Mouse (Mus musculus) adrenal gland, adult 2 months (tissue): ENCODE results near the gene Atp6ap1. TPM values are rescaled to one million over a fixed set of nuclear protein-coding genes. Genes with fewer than 3 reads are reported as not detected.

Experiments used
- DNase-seq: peaks from one replicate; pipeline ENCODE4 v3.0.0; 2021
- microRNA-seq, 2 experiments: library from miRNA; unstranded; fragments of <30 nt; microRNA quantifications; one replicate each; pipeline ENCODE4 v1.2.0; 2021
- polyA plus RNA-seq: library from polyadenylated mRNA; depleted of rRNA; stranded (reverse); fragments of >200 nt; gene quantifications from 2 replicates; pipeline ENCODE4 v1.2.3, GENCODE M21; 2012; rRNA removed
- total RNA-seq, 2 experiments: library from RNA; stranded (reverse); gene quantifications; 2 replicates each; pipeline ENCODE4 v1.2.3; 2021

The Atp6ap1 gene
- total and polyA plus RNA-seq, 3 experiments, result 262 to 481 (median 281) TPM

DNA sequence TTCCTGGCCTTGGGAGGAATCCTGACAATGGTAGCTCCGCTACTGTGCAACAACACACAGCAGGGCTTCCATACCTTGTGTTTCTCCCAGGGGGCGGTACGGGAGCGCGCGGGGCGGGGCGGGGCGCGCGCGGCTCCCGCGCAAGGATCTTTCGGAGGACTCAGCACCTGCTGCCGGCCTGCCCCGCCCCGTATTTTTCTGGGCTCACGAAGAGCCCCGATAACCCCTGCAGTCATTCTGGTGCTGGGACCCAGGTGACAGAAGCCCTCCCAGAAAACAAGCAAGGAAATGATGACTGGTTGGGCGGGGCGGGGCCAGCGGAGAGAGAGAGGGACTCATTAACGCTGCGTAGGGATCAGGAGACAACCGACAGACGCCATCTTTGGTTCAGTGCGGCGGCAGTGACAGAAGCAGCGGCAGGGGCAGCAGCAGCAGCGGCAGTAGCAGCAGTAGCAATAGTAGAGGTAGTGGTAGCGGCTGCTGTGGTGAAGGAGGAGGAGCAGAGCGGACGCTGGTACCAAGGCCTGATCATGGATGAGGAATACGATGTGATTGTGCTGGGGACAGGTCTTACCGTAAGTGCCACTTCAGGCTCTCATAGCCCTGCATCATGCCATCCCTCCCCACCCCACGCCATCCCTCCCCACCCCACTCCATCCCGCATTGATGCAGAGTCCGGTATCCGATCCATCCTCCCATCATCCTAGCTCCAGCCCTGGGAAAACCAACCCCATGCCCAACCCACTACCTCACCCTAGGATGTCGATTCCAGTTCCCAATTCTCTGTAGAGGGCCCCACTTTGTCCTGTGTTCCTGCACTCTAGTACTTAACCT, 8.2 kb downstream of the Atp6ap1 start, which contains the start of gene Gdi1:
TSS of gene Gdi1 (plus strand) at position 132 of the 834 bp plus-strand sequence.
- peak; percentile 79 for DNase-seq

DNA sequence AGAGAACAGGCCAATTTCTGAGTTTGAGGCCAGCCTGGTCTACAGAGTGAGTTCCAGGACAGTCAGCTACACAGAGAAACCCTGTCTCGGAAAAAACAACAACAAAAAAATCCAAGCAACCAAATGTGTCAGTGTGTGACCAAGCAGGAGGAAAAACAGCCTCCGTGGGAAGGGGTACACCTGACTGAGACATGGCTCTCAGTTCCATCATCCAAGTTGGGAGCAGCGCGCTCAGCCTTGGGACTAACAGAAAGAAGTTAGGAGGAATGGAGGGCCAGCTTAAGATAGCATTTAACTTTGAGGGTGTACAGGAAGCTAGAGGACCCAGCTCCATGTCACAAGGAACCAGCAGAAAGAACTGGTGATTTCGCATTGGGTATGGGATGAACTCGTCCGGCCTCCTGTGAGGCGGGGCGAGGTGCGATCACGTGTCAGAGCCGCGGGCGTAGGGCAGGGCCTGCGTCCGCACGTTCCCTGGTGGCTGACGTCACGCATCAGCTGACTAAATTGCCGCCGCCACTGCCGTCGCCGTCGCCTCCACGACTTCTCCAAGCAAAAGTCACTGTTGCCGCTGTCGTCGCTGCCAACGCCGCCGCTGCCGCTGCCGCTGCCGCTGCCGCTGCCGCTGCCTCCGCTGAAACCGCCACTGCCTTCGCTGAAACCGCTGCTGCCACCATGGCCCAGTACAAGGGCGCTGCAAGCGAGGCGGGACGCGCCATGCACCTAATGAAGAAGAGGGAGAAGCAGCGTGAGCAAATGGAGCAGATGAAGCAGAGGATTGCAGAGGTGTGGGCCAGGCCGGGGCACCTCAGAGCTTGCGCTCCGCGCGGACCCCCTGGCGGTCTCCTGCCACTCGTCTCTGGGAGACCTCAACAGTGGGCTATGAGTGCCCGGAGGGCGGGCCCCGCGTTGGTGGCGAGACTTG, 15.9 kb downstream of the Atp6ap1 start, which contains the start of gene Fam50a:
TSS of gene Fam50a (plus strand) at position 494 of the 925 bp plus-strand sequence.
- DNase-seq, result peak; percentile 91

DNA sequence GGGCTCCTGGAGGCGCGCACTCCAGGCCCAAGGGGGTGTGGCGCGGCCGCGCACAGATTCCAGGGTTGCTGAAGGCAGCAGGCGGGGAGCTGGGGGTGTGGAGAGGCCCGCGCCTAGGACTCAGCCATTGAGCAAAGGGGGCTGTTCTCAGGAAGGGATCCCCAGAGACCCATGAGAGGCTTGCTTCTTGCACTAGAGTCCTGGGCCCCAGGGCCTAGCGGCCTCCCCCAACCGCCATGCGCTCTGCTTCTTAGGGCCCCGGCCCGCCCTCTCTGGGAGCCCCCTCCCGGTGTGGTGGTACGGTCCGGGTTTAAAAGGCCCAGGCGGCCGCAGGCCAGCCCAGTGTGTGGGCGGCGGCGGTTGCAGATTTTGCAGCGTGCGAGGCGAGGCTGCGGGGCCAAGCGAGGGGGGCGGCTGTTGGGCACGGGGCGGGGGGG, 31.8 kb downstream of the Atp6ap1 start, which contains the start of gene Plxna3:
TSS of gene Plxna3 (plus strand) at position 342 of the 437 bp plus-strand sequence.
- DNase-seq, result peak; percentile 86

DNA sequence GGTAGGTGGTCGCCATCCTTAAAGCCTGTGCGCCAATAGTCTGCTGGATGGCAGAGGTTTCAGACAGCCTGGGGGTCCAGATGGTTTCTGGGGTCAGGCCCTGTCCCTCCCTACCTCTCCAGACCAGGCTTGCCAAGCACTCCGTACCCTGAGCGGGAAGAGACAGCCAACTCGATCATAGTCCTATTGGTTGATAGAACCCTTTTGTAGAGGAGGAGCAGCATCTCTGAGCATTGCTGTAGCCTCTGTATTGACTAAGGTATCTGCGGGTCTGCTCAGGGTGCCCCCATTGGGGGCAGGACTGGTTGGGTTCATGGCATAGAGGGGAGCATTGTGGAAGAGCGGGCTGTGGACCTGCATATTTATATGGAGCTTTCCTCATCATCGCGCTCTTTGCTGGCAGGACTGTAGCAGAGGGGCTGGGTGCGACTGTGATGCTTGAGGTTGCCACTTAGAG, 32.3 kb downstream of the Atp6ap1 start:
- DNase-seq, result no peak

DNA sequence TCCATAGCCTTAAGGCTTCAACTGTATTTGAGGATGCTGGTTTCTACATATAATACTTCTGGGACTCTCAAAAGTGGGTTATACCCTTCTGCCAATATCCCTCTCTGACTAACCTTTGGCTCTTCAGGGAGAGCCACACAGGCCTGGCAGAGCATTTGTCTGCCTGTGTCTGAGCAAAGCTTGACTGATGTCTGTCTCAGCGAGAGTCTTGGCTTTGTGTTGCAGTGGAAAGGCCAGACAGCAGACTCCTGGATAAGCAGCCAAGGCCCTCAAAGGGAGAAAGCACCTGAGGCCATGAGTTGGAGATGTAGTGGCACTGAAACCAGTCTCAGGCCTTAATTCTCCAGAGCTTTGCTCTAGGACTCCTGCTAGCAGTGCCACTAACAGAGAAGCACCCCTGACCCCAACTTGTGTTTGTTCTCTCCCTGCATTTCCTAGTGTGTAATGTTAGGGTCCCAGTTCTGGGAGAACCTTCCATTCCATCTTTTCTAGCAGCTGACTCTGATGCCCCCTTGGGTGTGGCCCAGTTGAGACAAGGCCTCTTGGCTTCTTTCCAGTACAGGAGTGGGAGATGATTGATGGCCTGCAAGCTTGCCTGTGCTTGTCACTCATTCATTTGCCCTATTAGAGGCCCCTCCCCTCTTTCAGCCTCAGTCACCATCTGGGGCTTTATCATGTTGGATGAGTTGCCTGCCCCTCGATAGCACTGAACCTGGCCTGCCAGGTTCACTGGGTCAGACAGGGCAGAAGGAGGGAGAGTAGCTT, 33.5 kb downstream of the Atp6ap1 start:
- DNase-seq, result no peak

DNA sequence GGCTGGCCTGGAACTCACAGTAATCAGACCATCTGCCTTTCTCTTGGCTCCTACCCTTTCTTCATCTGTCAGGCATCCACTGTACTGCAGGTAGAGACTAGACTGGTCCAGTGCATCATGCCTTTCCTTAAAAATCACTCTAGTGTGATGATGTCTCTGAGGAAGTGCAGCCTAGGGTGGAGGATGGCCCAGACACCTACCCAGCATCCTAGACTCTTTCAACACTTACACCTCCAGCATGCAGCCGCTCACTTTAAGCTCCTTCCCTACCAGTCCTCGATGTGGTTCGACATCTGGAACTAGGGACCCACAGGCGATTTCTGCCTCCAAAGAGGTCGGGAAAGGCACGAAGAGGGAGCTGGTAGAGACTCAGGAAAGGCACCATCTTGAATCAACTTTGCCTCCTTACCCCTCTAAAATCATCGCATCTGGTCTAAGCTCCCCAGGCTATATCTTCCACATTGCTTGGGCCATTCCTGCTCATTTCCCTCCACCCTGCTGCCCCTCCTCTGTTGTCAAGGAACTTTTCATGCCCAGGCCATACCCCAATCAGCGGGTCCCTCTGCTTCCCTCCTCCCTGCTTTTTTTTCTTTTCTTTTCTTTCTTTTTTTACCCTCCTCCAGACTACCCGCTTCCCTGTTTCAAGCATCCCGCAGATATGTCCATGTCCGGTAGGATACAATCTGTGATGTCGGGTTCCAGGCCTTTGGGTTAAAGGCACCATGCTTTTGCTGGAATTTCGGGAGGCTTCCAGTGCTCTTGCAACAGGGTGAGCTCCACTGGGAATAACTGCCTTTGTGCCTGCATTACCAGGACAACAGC, 56.0 kb downstream of the Atp6ap1 start:
- no peak for DNase-seq

DNA sequence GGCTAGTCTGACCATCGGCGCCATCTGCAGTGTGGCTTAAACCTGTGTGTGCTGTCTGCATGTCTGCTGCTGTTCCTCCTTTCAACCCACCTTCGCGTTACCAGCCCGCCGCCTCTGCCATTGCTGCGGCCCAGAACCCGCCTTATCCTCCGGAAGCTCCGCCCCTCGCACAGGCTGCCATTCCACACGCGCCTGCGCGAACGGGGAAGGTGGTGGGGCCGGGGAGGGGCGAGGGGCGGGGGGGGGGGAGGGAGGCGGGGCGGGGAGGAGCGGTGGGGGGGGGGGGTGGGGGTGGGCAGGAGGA, 56.5 kb downstream of the Atp6ap1 start, which contains the start of gene Lage3:
TSS of gene Lage3 (minus strand) at position 152 of the 304 bp plus-strand sequence.
- DNase-seq, result peak; percentile 86

Small RNA genes within 50 kb of the gene (microRNA-seq; reads per million reads assigned to microRNA genes)
- gene Mir7091, result 0 to 0.44 reads per million in 2 experiments
- gene Mir7092, result 0 to 0.41 reads per million in 2 experiments

Other genes starting within 250 kb of the Atp6ap1 start
- not detected for gene Opn1mw, start 169.6 kb upstream of the Atp6ap1 start, total RNA-seq
- not detected in 2 replicates for gene Opn1mw, start 169.6 kb upstream of the Atp6ap1 start, polyA plus RNA-seq
- gene Mecp2, start 161.7 kb upstream of the Atp6ap1 start, total RNA-seq, result 10 to 100 TPM; 31.3 to 34.8 TPM
- gene Mecp2, start 161.7 kb upstream of the Atp6ap1 start, polyA plus RNA-seq, result 3.7 and 4.7 TPM in 2 replicates
- not detected for gene Tex28, start 129.3 kb upstream of the Atp6ap1 start, total RNA-seq
- gene Tex28, start 129.3 kb upstream of the Atp6ap1 start, polyA plus RNA-seq, result not detected in 2 replicates
- gene Tktl1, start 119.8 kb upstream of the Atp6ap1 start, total RNA-seq, result not detected
- not detected in 2 replicates for gene Tktl1, start 119.8 kb upstream of the Atp6ap1 start, polyA plus RNA-seq
- 100 to 1,000 TPM; 120 to 195 TPM for gene Flna, start 47.3 kb upstream of the Atp6ap1 start, total RNA-seq
- gene Flna, start 47.3 kb upstream of the Atp6ap1 start, polyA plus RNA-seq, result 134 and 139 TPM in 2 replicates
- 100 to 1,000 TPM in 1 of 2 experiments, 10 to 100 TPM in 1; 53.9 to 170 TPM for gene Emd, start 42.4 kb upstream of the Atp6ap1 start, total RNA-seq
- 68.7 and 74.1 TPM in 2 replicates for gene Emd, start 42.4 kb upstream of the Atp6ap1 start, polyA plus RNA-seq
- gene Rpl10, start 26.3 kb upstream of the Atp6ap1 start, total RNA-seq, result 100 to 1,000 TPM; 220 to 443 TPM
- gene Rpl10, start 26.3 kb upstream of the Atp6ap1 start, polyA plus RNA-seq, result 692 and 707 TPM in 2 replicates
- 10 to 100 TPM; 56.6 to 74.2 TPM for gene Taz, start 15.2 kb upstream of the Atp6ap1 start, total RNA-seq
- 126 and 136 TPM in 2 replicates for gene Taz, start 15.2 kb upstream of the Atp6ap1 start, polyA plus RNA-seq
- 10 to 100 TPM; 13.1 to 13.5 TPM for gene Dnase1l1, start 14.8 kb upstream of the Atp6ap1 start, total RNA-seq
- 7.5 and 9.5 TPM in 2 replicates for gene Dnase1l1, start 14.8 kb upstream of the Atp6ap1 start, polyA plus RNA-seq
- gene Gdi1, start 7.9 kb downstream of the Atp6ap1 start, total RNA-seq, result 100 to 1,000 TPM; 252 TPM
- 160 and 195 TPM in 2 replicates for gene Gdi1, start 7.9 kb downstream of the Atp6ap1 start, polyA plus RNA-seq
- gene Fam50a, start 15.9 kb downstream of the Atp6ap1 start, total RNA-seq, result 10 to 100 TPM; 61.5 to 87.6 TPM
- 23.8 and 28.3 TPM in 2 replicates for gene Fam50a, start 15.9 kb downstream of the Atp6ap1 start, polyA plus RNA-seq
- gene Plxna3, start 32.0 kb downstream of the Atp6ap1 start, total RNA-seq, result 10 to 100 TPM in 1 of 2 experiments, 1 to 10 TPM in 1; 7.2 to 12.0 TPM
- 13.5 and 19.9 TPM in 2 replicates for gene Plxna3, start 32.0 kb downstream of the Atp6ap1 start, polyA plus RNA-seq
- 10 to 100 TPM; 47.4 to 56.2 TPM for gene Lage3, start 56.5 kb downstream of the Atp6ap1 start, total RNA-seq
- 31.4 and 44.2 TPM in 2 replicates for gene Lage3, start 56.5 kb downstream of the Atp6ap1 start, polyA plus RNA-seq
- 10 to 100 TPM; 64.3 to 67.5 TPM for gene Ubl4a, start 76.1 kb downstream of the Atp6ap1 start, total RNA-seq
- 31.3 and 37.0 TPM in 2 replicates for gene Ubl4a, start 76.1 kb downstream of the Atp6ap1 start, polyA plus RNA-seq
- 10 to 100 TPM; 16.9 to 27.8 TPM for gene Slc10a3, start 76.3 kb downstream of the Atp6ap1 start, total RNA-seq
- 23.1 and 27.3 TPM in 2 replicates for gene Slc10a3, start 76.3 kb downstream of the Atp6ap1 start, polyA plus RNA-seq
- gene Fam3a, start 96.2 kb downstream of the Atp6ap1 start, total RNA-seq, result 10 to 100 TPM; 25.1 to 36.6 TPM
- gene Fam3a, start 96.2 kb downstream of the Atp6ap1 start, polyA plus RNA-seq, result 48.8 and 51.3 TPM in 2 replicates
- gene Ikbkg, start 96.2 kb downstream of the Atp6ap1 start, total RNA-seq, result 100 to 1,000 TPM in 1 of 2 experiments, 10 to 100 TPM in 1; 61.8 to 103 TPM
- 13.7 and 17.3 TPM in 2 replicates for gene Ikbkg, start 96.2 kb downstream of the Atp6ap1 start, polyA plus RNA-seq
- 100 to 1,000 TPM; 169 to 217 TPM for gene G6pdx, start 132.1 kb downstream of the Atp6ap1 start, total RNA-seq
- gene G6pdx, start 132.1 kb downstream of the Atp6ap1 start, polyA plus RNA-seq, result 55.0 and 66.1 TPM in 2 replicates
- gene Gm6880, start 184.3 kb downstream of the Atp6ap1 start, total RNA-seq, result not detected
- not detected in 2 replicates for gene Gm6880, start 184.3 kb downstream of the Atp6ap1 start, polyA plus RNA-seq